Mouse (Mus musculus) megakaryocyte-erythroid progenitor cell, adult 5-6 weeks (primary cell): Measurements from ENCODE around the gene Plekha4. TPM values are rescaled to one million over a fixed set of nuclear protein-coding genes. Genes with fewer than 3 reads are reported as not detected.
"Not testable (repeated sequence)": the region's sequence is repeated elsewhere in the genome, so short reads cannot be mapped to it uniquely, and the experiment has no call there.

ENCODE experiments used
- ATAC-seq: replicated peaks from 2 replicates; pipeline ENCODE4 v1.8.0; 2016; ENCODE audit warnings: mild to moderate bottlenecking, inconsistent platforms; ENCODE audit not compliant: severe bottlenecking, poor library complexity, low FRiP score, low TSS enrichment
- total RNA-seq, 2 experiments: library from RNA; stranded (forward) in 1 of 2; stranded (reverse) in 1 of 2; fragments of 200-1000, 215-1000 nt in 1 of 2; fragments of >200 nt in 1 of 2; fragmentation: Nextera tagmentation in 1 of 2; gene quantifications; 2 replicates each; pipeline ENCODE4 v1.2.3; 2014 to 2017

Plekha4 gene
- total RNA-seq (2014; fragmentation: Nextera tagmentation) (0.27 TPM in 1 of 2 replicates, not detected in the other), total RNA-seq (2017) (not detected in 2 replicates)

DNA sequence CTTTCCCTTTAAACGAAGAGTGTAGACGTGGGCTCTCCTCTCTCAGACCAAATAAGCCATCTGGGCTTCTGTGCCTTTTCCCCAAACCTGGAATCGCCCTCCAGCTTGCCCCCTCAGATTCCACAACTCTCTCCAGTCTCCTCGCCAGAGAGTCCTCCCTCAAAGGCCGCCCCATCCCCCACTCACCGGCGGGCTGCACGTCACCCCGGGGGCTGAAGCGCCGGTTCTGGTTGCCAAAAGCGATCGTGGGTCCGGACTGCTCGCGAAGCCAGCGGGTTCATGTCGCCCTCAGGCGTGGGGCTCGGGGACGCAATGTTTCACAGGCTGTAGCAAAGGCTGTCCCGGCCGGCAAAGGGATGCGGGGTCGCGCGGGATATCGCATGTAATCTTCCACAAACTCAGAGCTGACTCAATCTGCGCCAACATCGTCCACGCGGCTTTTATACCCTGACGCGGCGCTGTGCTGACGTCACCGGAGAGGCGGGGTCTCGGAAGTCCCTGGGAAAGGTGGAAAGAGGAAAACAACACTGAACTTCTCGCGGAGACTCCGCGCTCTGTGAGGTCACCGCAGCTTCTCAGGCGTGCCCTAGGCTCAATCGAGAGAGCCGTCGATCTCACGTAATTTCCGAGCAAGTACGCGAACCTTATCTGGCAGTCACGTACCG, at the start of gene Plekha4, which contains the start of gene Ppp1r15a:
Gene Plekha4 (plus strand): TSS at position 522 of the 665 bp plus-strand sequence.
Gene Ppp1r15a (minus strand): TSS at position 460 of the 665 bp plus-strand sequence.
- ATAC-seq = peak; percentile 73

DNA sequence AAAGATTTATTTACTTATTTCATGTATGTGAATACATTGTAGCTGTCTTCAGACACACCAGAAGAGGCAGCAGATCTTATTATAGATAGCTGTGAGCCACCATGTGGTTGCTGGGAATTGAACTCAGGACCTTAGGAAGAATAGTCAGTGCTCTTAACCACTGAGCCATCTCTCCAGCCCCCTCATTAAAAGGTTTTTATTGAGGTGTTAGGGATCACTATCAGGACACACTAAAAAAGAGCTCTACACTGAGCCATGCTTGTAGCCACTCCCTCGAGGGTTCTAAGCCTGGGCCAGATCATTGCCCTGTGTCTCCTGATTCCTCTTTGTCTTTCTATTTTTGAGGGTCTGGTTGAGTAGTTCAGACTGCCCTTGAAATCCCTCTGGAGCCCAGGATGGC, 49.7 kb upstream of the Plekha4 start:
- ATAC-seq = no peak

DNA sequence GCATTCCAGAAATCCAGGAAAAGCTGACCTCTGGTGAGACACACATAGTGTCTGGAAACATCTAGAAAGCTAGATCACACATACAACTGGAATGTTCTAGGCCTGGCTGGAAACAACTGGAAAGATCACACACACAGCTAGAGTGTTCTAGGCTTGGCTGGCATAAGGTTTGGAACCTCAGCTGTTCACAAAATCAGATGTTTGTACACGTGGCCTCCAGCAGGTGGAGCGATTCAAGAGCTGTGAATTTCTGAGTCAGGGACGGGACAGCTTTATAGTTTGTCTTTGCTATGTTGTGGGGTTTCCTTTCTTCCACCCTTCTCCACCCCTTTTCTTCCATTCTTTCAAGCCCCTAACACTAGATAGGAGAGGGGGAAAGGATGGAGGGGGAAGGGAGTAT, 49.1 kb upstream of the Plekha4 start:
- peak; percentile 76 for ATAC-seq

- ATAC-seq = no peak
These were observed 47.4 kb upstream of the Plekha4 start for GRCm38 (mm10) chr7:45478774-45479173.

DNA sequence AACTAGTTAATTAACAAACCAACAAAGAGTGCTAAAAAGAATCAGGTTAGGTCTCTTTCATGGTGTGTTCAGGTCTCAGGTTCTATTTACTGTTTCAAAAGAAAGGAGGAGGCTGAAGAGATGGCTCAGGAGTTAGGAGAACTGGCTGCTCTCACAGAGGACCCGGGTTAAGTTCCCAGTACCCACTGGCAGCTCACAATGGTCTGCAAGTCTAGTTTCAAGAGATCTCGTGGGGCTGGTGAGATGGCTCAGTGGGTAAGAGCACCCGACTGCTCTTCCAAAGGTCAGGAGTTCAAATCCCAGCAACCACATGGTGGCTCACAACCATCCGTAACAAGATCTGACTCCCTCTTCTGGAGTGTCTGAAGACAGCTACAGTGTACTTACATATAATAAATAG, 45.8 kb upstream of the Plekha4 start:
- ATAC-seq = not testable (repeated sequence)

DNA sequence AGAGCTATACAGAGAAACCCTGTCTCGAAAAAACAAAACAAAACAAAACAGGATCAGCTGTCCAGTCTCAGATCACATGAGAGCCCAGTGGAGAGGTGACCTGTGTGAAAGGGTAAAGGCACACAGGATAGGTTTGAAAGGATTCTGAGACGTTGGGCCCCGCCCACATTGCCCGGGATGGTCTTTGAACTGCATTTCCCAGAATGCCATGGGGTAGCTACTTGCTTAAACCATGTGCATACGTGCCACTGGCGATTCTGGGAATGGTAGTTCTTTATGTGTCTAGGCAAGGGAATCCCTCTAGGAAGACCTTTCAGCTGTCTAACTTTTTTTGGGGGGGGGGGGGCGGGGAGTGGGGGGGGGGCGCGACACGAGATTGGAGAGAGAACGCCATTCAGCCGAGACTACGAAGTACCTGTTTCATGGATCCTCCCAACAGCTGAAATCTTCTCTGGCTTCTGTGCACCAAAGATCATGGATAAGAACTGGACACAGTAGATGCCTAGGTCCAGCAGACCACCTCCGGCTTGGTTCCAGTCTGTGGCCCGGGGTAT, 44.7 kb upstream of the Plekha4 start, which contains the start of gene Tulp2:
Gene Tulp2 (plus strand): TSS at position 504 of the 554 bp plus-strand sequence.
- ATAC-seq = peak; percentile 79

DNA sequence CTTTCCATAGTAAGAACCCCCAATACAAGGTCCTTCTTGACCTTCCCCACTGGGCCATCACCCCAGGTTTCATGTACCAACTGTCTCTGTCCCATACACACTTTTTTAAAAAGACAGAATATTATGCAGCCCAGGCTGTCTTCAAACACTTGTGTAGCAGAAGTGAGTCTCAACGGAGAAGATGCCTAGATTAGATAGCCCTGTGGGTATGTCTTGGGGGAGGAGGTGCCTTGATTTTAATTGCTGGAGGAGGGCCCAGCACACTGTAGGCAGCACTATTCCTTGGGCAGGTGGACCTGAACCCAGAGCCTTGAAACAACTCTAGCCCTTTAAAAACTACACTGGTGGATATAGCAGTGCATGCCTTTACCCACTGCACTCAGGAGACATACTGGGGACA, 44.0 kb upstream of the Plekha4 start:
- ATAC-seq = peak; percentile 51; the same call in 1 of the 2 replicates

DNA sequence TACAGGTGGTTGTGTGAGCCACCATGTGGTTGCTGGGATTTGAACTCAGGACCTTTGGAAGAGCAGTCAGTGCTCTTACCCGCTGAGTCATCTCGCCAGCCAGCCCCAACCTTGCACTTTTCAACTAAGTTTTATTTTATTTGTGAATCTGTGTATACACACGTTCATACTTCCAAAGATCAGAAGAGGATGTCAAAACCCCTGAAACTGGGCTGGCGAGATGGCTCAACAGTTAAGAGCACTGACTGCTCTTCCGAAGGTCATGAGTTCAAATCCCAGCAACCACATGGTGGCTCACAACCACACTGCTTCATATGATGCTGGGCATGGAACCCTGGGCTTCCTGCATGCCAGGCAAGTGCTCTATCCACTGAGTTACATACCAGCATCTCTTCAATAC, 41.1 kb upstream of the Plekha4 start:
- ATAC-seq = not testable (repeated sequence)

- ATAC-seq = no peak
These were observed 40.0 kb upstream of the Plekha4 start for GRCm38 (mm10) chr7:45486158-45486557.

GRCm38 (mm10) chr7:45486761-45487415, 39.2 kb upstream of the Plekha4 start, which contains the start of gene Gm45808:
TSS of gene Gm45808 (minus strand) at chr7:45486811.
- ATAC-seq = no peak

- no peak for ATAC-seq
These were observed 38.3 kb upstream of the Plekha4 start for GRCm38 (mm10) chr7:45487861-45488292.

DNA sequence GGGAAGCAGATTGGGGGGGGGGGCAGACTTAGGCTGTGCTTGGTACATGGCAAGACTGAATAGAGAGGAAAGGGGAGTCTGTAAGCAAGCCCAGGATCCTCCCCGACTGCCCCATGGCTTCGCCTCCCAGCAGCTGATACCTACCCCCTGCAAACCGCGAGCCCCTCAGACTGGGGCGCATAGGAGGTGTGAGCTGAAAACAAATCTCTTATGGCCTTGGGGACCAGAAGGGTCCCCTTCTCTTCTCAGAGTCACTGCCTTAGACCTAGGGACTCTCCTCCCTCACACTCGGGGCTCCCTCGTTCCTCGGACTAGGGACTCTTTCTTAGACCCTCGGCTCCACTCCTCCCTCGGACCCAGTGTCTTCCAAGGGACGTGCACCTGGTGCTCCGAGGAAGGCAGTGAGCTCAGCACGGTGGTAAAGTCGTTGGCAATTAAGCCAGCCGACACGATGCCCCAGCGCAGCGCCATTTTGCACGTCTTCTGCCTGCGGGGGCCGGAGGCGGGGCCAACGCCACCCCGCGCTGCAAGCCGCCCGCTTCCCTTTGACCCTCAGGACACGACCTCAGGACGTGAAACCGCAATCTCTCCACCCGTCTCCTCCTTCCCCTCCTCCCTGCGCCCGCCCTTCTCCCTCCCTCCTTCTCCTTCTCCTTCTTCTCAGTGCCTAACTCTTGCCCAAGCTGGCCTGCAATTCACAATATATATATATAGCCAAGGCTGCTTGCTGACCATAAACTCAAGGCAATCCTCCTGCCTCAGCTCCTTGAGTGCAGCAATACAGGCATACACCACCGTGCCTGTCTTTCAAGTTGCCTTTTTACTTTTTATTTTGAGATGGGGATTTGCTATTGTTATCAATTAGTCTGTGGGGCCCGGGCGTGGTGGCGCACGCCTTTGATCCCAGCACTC, 37.6 kb upstream of the Plekha4 start, which contains the start of gene Dhdh:
Gene Dhdh (minus strand): TSS at position 513 of the 912 bp plus-strand sequence.
- 0 out of 2 replicates have a peak, but pooled peaks have one; percentile 39 for ATAC-seq

- ATAC-seq = peak; percentile 70
These were observed 36.6 kb upstream of the Plekha4 start for GRCm38 (mm10) chr7:45489578-45489977.

- ATAC-seq = 0 out of 2 replicates have a peak, but pooled peaks have one; percentile 10
These were observed 35.3 kb upstream of the Plekha4 start for GRCm38 (mm10) chr7:45490822-45491221.

GRCm38 (mm10) chr7:45491264-45491663, 34.9 kb upstream of the Plekha4 start:
- ATAC-seq = peak; percentile 58; the same call in 1 of the 2 replicates

DNA sequence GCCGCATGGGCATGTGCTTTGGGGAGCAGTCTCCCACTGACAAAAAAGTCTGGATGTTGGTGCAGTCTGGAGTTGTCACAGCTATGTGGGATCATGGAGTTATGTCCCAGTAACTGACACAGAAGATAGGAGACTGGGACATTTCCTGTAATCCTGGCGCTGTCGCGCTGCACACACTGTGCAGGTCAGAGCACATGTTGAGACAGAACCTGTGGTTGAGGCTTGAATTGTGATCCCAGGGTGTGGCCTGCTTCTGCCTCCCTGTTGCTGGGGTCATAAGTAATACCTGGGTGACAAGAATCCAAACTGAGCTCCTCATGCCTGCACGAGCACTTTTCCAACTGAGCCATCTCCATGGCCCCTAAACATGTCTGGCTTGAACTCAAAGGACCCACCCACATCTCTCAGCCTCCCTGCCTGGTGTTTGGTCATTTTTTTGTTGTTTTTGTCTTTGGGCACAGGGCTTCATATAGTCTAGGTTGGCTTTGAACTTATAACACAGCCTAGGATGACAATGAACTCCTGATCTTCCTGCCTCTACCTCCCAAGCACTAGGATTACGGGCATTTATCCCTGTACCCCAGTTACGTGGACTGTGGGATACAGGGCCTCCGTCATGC, 33.8 kb upstream of the Plekha4 start:
- no peak for ATAC-seq

GRCm38 (mm10) chr7:45492951-45493350, 33.2 kb upstream of the Plekha4 start:
- ATAC-seq = no peak

- no peak for ATAC-seq
These were observed 31.6 kb upstream of the Plekha4 start for GRCm38 (mm10) chr7:45494548-45494947.

- ATAC-seq = no peak
These were observed 27.7 kb upstream of the Plekha4 start for GRCm38 (mm10) chr7:45498427-45498826.
